Mouse (Mus musculus) testis, adult 2 months (tissue): ENCODE measurements around the gene Tgds.

Experiments
- CTCF ChIP-seq: fragments of 200-500 bp; IDR thresholded peaks from 2 replicates; pipeline ENCODE4 v1.5.1; 2012; ENCODE audit warnings: low read depth, mild to moderate bottlenecking, inconsistent platforms, low read length, moderate library complexity; ENCODE audit not compliant: control insufficient read depth, insufficient read depth, insufficient replicate concordance
- POLR2A ChIP-seq: fragments of 200-500 bp; IDR thresholded peaks from 2 replicates; pipeline ENCODE4 v1.6.1; 2012; ENCODE audit warnings: low read depth, mild to moderate bottlenecking, inconsistent platforms, low read length, moderate library complexity; ENCODE audit not compliant: control insufficient read depth

DNA sequence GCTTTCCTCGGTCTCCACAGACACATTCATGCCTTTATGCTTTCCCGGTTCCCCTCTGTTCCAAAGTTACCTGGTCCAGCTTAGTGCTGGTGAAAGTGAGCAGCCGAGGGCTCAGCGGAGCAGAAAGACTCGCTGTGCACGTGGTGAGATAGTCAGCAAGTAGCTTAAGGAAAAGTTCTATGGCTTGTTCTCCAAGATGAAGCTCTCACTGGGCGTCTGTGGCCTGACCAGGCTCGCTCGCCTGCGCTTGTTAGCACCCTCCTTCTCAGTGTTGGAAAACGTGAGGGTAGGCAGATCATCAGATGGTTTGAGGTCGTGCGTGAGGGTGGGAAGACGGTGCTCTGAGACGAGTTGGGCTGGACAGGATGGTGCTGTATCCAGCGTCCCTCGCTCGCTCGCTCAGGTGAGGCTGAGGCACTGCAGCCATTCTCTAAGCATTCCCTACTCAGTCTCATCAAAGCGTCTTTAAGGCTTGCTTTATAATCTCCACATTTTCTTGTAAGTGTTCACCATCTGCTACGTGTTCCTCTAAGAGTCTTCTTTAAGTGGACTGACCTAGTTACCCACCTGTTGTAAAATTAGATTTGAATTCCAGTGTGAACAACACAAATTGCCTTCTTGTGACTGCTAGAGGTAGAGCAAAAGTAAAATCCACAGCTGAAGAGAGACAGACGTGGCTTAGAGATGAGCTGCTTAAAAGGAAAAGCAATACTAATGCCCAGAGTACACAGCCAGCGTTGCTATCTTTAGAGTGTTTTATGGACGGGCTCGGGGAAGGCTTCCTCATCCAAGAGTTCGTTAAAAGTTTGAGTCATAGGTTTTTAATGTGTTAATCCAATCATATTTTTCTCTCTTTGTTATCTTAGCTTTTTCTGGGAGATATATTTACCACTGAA is 18.3 kb upstream of the Tgds start:
- TF ChIP-seq CTCF (no peak), POLR2A (no peak)
